Mouse (Mus musculus) hindbrain, embryonic 14.5 days (tissue): ENCODE results near the gene 1810046K07Rik. TPM values are rescaled to one million over a fixed set of nuclear protein-coding genes. Genes with fewer than 3 reads are reported as not detected.

Experiments used
- ATAC-seq: fragments of 200-750 bp; cut with Nextera tagmentation; 2 replicates; pipeline ENCODE4 v1.8.0; 2017; ENCODE audit warnings: moderate number of reproducible peaks, mild to moderate bottlenecking, moderate TSS enrichment, moderate library complexity; ENCODE audit not compliant: low FRiP score
- DNase-seq: peaks from one replicate; pipeline ENCODE4 v3.0.0-alpha.2; 2015; ENCODE audit warnings: low spot score
- H3K27ac ChIP-seq: fragments of 300-500 bp; sonication (generic); 2 replicates; pipeline ENCODE4 v1.5.1; 2014; ENCODE audit warnings: mild to moderate bottlenecking, moderate library complexity
- H3K27me3 ChIP-seq: fragments of 300-500 bp; sonication (generic); 2 replicates; pipeline ENCODE4 v1.6.1; 2014; ENCODE audit warnings: mild to moderate bottlenecking, low read length, mixed read lengths; ENCODE audit not compliant: control insufficient read depth, insufficient read depth
- H3K36me3 ChIP-seq: fragments of 300-500 bp; sonication (generic); replicated peaks from 2 replicates; pipeline ENCODE4 v1.6.1; 2014; ENCODE audit not compliant: control insufficient read depth, insufficient read depth
- H3K4me1 ChIP-seq: fragments of 300-500 bp; sonication (generic); replicated peaks from 2 replicates; pipeline ENCODE4 v1.6.1; 2014; ENCODE audit warnings: antibody characterized with exemption, low read length, mixed read lengths; ENCODE audit not compliant: control insufficient read depth, insufficient read depth
- H3K4me2 ChIP-seq: fragments of 300-500 bp; sonication (generic); replicated peaks from 2 replicates; pipeline ENCODE4 v1.6.1; 2014; ENCODE audit warnings: mild to moderate bottlenecking, moderate library complexity
- H3K4me3 ChIP-seq: fragments of 300-500 bp; sonication (generic); replicated peaks from 2 replicates; pipeline ENCODE4 v1.5.1; 2014; ENCODE audit warnings: mild to moderate bottlenecking, low read length
- H3K9ac ChIP-seq: fragments of 300-500 bp; sonication (generic); 2 replicates; pipeline ENCODE4 v1.6.1; 2014
- H3K9me3 ChIP-seq: fragments of 300-500 bp; sonication (generic); 2 replicates; pipeline ENCODE4 v1.6.1; 2016; ENCODE audit warnings: low read length; ENCODE audit not compliant: control insufficient read depth
- WGBS: fragments of 180-500 bp; shearing (Covaris S2); extraction: QIAGEN DNeasy Blood & Tissue Kit; methylation state at CpG from one replicate; pipeline ENCODE4 v1.1.7; 2014; 5-methylcytosine and 5-hydroxymethylcytosine counted together
- polyA plus RNA-seq: library from polyadenylated mRNA; unstranded; fragments of >200 nt; fragmentation: Nextera tagmentation; extraction: Ambion mirVana; gene quantifications from 2 replicates; pipeline ENCODE4 v1.2.1, GENCODE M21; 2014

The 1810046K07Rik gene
- polyA plus RNA-seq, 1 experiment from 2014 or later: not detected

GRCm38 (mm10) chr9:51278500-51279381 lies 50.0 kb downstream of the 1810046K07Rik start, which contains the start of gene Colca2:
Gene Colca2 (minus strand): TSS chr9:51278569.
- peak; percentile 92 for ATAC-seq

GRCm38 (mm10) chr9:51277834-51278498 lies 50.8 kb downstream of the 1810046K07Rik start:
- 25% methylated on average over 13 of the region's 13 CpGs for WGBS
- peak; percentile 34; the same call in 1 of the 2 replicates for ATAC-seq

More at GRCm38 (mm10) chr9:51278500-51279381, 50.0 kb downstream of the 1810046K07Rik start, which contains the start of gene Colca2:
- Histone ChIP-seq H3K27me3 (peaks cover 23% of the 10 kb centered on the region), H3K9me3 (no peaks in the 10 kb centered on the region), H3K9ac (peak within 1 kb of the TSS; percentile 49), H3K36me3 (no peaks in the 10 kb centered on the region), H3K4me1 (peaks cover 17% of the 10 kb centered on the region; the same call in 1 of the 2 replicates), H3K4me3 (peak within 1 kb of the TSS; percentile 41), H3K27ac (0 out of 2 replicates have a peak within 1 kb of the TSS, but pooled peaks have one; percentile 38), H3K4me2 (peak within 1 kb of the TSS; percentile 69)
- DNase-seq: peak; percentile 66
- under 1% methylated on average over 53 of the region's 53 CpGs for WGBS

GRCm38 (mm10) chr9:51274678-51275077 lies 54.0 kb downstream of the 1810046K07Rik start:
- WGBS: 51% methylated on average over 4 of the region's 4 CpGs
- Histone ChIP-seq H3K4me1 (peaks cover 17% of the 10 kb centered on the region; the same call in 1 of the 2 replicates), H3K27me3 (peaks cover 14% of the 10 kb centered on the region)

More at GRCm38 (mm10) chr9:51277834-51278498, 50.8 kb downstream of the 1810046K07Rik start:
- H3K27ac ChIP-seq: no peak overlapping the region
- peak overlapping the region; percentile 49 for H3K9ac ChIP-seq
- H3K4me1 ChIP-seq: peaks cover 17% of the 10 kb centered on the region; the same call in 1 of the 2 replicates
- peaks cover 23% of the 10 kb centered on the region for H3K27me3 ChIP-seq
- no peaks in the 10 kb centered on the region for H3K9me3 ChIP-seq
- peak overlapping the region; percentile 41 for H3K4me3 ChIP-seq
- no peaks in the 10 kb centered on the region for H3K36me3 ChIP-seq
- peak overlapping the region; percentile 69 for H3K4me2 ChIP-seq
- DNase-seq: no peak

GRCm38 (mm10) chr9:51273581-51274154 lies 55.0 kb downstream of the 1810046K07Rik start:
- Histone ChIP-seq H3K9me3 (no peaks in the 10 kb centered on the region), H3K9ac (no peak overlapping the region), H3K4me2 (no peak overlapping the region), H3K27me3 (peaks cover 8% of the 10 kb centered on the region), H3K27ac (no peak overlapping the region), H3K4me1 (peaks cover 10% of the 10 kb centered on the region; the same call in 1 of the 2 replicates), H3K36me3 (no peaks in the 10 kb centered on the region), H3K4me3 (no peak overlapping the region)
- ATAC-seq (no peak), DNase-seq (no peak)
- 70% methylated on average over 9 of the region's 9 CpGs for WGBS

More at GRCm38 (mm10) chr9:51274678-51275077, 54.0 kb downstream of the 1810046K07Rik start:
- ATAC-seq (no peak), DNase-seq (no peak)
- Histone ChIP-seq H3K36me3 (no peaks in the 10 kb centered on the region), H3K4me3 (no peak overlapping the region), H3K9me3 (no peaks in the 10 kb centered on the region), H3K27ac (no peak overlapping the region), H3K4me2 (no peak overlapping the region), H3K9ac (no peak overlapping the region)

DNA sequence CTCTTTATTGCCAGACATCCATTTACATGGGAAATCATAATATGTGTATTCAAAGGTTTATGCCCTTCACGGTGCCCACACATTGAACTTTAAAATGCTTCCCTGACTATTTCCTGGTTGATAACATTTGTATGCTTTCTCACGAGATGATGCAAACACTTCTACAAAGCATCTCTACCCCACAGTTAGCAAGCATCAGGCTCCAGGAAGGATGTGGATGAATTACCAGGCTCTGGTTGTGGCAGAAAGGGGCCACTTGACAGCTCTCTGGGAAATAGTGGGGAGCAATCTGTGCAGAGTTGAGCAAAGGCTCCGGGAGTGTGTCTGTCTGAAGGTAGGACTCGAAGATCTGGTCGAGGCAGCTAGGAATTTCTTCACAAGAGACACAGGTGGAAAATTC lies 56.6 kb downstream of the 1810046K07Rik start:
- no peak overlapping the region for H3K4me3 ChIP-seq
- no peaks in the 10 kb centered on the region for H3K36me3 ChIP-seq

DNA sequence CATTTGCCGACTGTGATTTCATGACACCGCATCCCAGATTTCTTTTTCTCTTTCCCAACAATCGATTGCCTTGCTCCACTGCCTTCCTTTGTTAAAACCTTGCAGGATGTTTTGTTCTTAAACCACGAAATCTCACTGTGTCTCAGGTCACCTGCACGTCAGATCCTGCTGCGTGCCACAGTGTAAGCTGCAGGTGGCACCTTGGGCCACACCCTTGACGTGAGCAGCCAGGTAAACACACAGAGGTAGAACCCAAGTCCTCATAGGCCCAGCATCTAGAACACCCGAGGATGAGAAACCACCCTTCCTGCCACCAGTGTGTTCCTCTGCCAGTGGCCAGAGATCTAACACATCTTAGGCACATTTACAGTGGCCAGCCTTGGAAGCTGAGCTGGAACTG lies 57.6 kb downstream of the 1810046K07Rik start:
- Histone ChIP-seq H3K9ac (no peak overlapping the region), H3K4me1 (no peaks in the 10 kb centered on the region), H3K27ac (no peak overlapping the region), H3K4me3 (no peak overlapping the region), H3K4me2 (no peak overlapping the region), H3K27me3 (no peaks in the 10 kb centered on the region), H3K9me3 (no peaks in the 10 kb centered on the region), H3K36me3 (no peaks in the 10 kb centered on the region)
- 62% methylated on average over 8 of the region's 8 CpGs for WGBS
- ATAC-seq: no peak
- no peak for DNase-seq

More for the DNA sequence above, 56.6 kb downstream of the 1810046K07Rik start:
- H3K4me1 ChIP-seq: no peaks in the 10 kb centered on the region
- ATAC-seq (no peak), DNase-seq (no peak)
- no peaks in the 10 kb centered on the region for H3K9me3 ChIP-seq
- H3K27me3 ChIP-seq: no peaks in the 10 kb centered on the region
- WGBS: 89% methylated on average over 5 of the region's 5 CpGs
- H3K9ac ChIP-seq: no peak overlapping the region
- no peak overlapping the region for H3K27ac ChIP-seq
- no peak overlapping the region for H3K4me2 ChIP-seq

DNA sequence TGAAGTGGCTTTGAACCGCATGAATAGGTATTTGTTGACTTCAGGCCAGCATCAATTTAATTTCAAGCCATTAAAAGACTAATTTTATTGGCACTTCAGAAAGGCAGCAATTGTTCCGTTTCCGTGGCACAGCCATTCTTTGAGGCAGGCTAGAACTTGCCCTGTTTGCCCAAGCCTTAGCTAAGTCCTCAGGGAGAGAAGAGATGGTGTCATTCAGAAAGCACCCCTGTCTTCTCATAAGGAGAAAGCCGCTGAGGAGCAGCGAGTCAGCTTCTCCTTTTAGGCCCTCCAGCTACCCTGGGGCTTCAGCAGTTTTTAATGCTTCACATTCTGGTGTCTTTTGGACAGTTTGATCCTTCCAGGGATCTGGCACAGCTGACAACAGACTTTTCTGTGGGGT lies 59.9 kb downstream of the 1810046K07Rik start:
- Histone ChIP-seq H3K9ac (no peak overlapping the region), H3K9me3 (no peaks in the 10 kb centered on the region), H3K4me3 (no peak overlapping the region), H3K4me1 (no peaks in the 10 kb centered on the region), H3K27me3 (no peaks in the 10 kb centered on the region), H3K27ac (no peak overlapping the region), H3K4me2 (no peak overlapping the region), H3K36me3 (no peaks in the 10 kb centered on the region)
- no peak for ATAC-seq
- no peak for DNase-seq
- 80% methylated on average over 5 of the region's 5 CpGs for WGBS

GRCm38 (mm10) chr9:51258426-51258825 lies 70.3 kb downstream of the 1810046K07Rik start:
- Histone ChIP-seq H3K36me3 (no peaks in the 10 kb centered on the region), H3K4me2 (no peak overlapping the region), H3K4me3 (no peak overlapping the region), H3K27ac (no peak overlapping the region), H3K9ac (no peak overlapping the region), H3K4me1 (no peaks in the 10 kb centered on the region), H3K27me3 (no peaks in the 10 kb centered on the region), H3K9me3 (no peaks in the 10 kb centered on the region)
- no peak for ATAC-seq
- WGBS: 88% methylated on average over 5 of the region's 5 CpGs
- DNase-seq: no peak
